In the genomic region with DNA sequence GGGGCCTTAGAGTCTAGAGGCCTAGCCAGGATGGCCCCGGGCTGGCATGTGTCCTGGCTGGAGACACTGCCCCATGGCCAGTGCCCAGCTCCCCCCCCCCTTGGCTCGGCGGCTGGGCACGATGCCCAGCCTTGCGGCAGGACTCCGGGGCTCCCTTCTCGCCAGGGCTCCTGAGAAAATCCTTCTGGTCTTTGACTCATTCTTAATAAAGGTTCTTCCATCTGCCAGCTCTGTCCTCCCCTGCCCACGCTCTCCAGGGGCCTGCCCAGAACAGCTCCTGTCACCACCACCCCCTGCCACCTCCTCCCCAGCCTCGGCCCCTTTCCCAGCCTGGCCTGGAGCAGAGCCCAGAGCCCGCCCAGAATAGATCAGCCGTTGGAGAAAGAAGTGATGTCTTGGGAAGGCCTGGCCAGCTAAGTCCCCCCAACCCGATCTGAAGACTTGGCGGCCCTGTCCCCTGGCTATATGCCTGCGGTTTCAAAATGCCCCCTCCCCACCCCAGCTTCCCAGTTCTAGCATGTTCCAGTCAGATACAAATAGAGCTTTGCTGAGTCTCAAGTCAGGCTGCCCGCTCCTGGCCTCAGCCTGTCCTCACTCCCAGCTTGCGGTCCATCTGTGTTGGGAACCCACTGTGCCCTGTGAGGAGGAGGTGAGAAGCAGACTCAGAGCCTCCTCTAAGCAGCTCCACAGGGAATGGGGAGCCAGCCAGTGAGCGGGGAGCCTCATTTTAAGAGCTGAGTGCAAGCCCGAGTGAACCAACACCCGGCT, we compare ENCODE assay signal across 7 mouse cellular contexts.
DNase-seq lines count a peak whose midpoint lies in the region; ATAC-seq and TF ChIP-seq lines count a peak whose summit lies in the region.

No protein-coding gene starts in this region.

- peak overlapping the region; percentile 55 for H3K27ac ChIP-seq in embryonic fibroblast, embryonic 13.5 days (ENCODE audit: insufficient read depth, low read length)
- H3K27ac ChIP-seq in heart, embryonic 10.5 days, result peak overlapping the region; percentile 89
- peak overlapping the region; percentile 42; the same call in 1 of the 2 replicates for H3K27ac ChIP-seq in kidney, embryonic 14.5 days (ENCODE audit: low read depth, low read length)
- peak overlapping the region; percentile 28 for H3K27ac ChIP-seq in limb, embryonic 10.5 days
- peak overlapping the region; percentile 76 for H3K27ac ChIP-seq in neural tube, embryonic 15.5 days (replicated peaks)

- H3K4me2 ChIP-seq in kidney, embryonic 14.5 days (replicated peaks; ENCODE audit: low read depth, low read length), result no peak overlapping the region
- H3K4me2 ChIP-seq in neural tube, embryonic 15.5 days, result no peak overlapping the region

- peaks cover 12% of the 10 kb centered on the region for H3K4me1 ChIP-seq in embryonic fibroblast, embryonic 13.5 days (ENCODE audit: control insufficient read depth, insufficient read depth, low read length)
- H3K4me1 ChIP-seq in heart, embryonic 10.5 days, result peaks cover 65% of the 10 kb centered on the region
- peaks cover 56% of the 10 kb centered on the region for H3K4me1 ChIP-seq in kidney, embryonic 14.5 days (ENCODE audit: control insufficient read depth, insufficient read depth, low read length)
- H3K4me1 ChIP-seq in limb, embryonic 10.5 days, result peaks cover 78% of the 10 kb centered on the region
- H3K4me1 ChIP-seq in neural tube, embryonic 15.5 days, result peaks cover 62% of the 10 kb centered on the region

- H3K36me3 ChIP-seq in heart, embryonic 10.5 days, result no peaks in the 10 kb centered on the region
- no peaks in the 10 kb centered on the region for H3K36me3 ChIP-seq in kidney, embryonic 14.5 days (ENCODE audit: control insufficient read depth, insufficient read depth, low read length)
- H3K36me3 ChIP-seq in limb, embryonic 10.5 days, result no peaks in the 10 kb centered on the region
- H3K36me3 ChIP-seq in neural tube, embryonic 15.5 days, result no peaks in the 10 kb centered on the region

- WGBS in heart, embryonic 10.5 days, result 52% methylated on average over 19 of the region's 19 CpGs
- 73% methylated on average over 19 of the region's 19 CpGs for WGBS in kidney, embryonic 14.5 days
- 70% methylated on average over 19 of the region's 19 CpGs for WGBS in limb, embryonic 10.5 days
- WGBS in neural tube, embryonic 15.5 days, result 26% methylated on average over 19 of the region's 19 CpGs

- ATAC-seq in kidney, embryonic 14.5 days (ENCODE audit: low FRiP score, low TSS enrichment), result peak; percentile 24; the same call in 1 of the 2 replicates
- peak; percentile 86 for ATAC-seq in neural tube, embryonic 15.5 days (ENCODE audit: low FRiP score)
- ATAC-seq in megakaryocyte, adult 5-6 weeks (ENCODE audit: poor library complexity, severe bottlenecking), result no peak

- no peak for TF ChIP-seq CTCF in embryonic fibroblast, embryonic 13.5 days (IDR thresholded peaks at IDR 0.05; ENCODE audit: borderline replicate concordance, insufficient read depth, low read length)

- H3K9me3 ChIP-seq in heart, embryonic 10.5 days, result no peaks in the 10 kb centered on the region
- no peaks in the 10 kb centered on the region for H3K9me3 ChIP-seq in kidney, embryonic 14.5 days (ENCODE audit: control insufficient read depth, low read length)
- no peaks in the 10 kb centered on the region for H3K9me3 ChIP-seq in limb, embryonic 10.5 days (replicated peaks)
- H3K9me3 ChIP-seq in neural tube, embryonic 15.5 days (replicated peaks), result no peaks in the 10 kb centered on the region

- 0 out of 2 replicates have a peak overlapping the region, but pooled peaks have one; percentile 7 for H3K9ac ChIP-seq in kidney, embryonic 14.5 days (ENCODE audit: low read depth, low read length)
- no peak overlapping the region for H3K9ac ChIP-seq in neural tube, embryonic 15.5 days (replicated peaks)

- H3K4me3 ChIP-seq in embryonic fibroblast, embryonic 13.5 days (ENCODE audit: insufficient read depth, low read length), result no peak overlapping the region
- H3K4me3 ChIP-seq in heart, embryonic 10.5 days, result peak overlapping the region; percentile 15; the same call in 1 of the 2 replicates
- no peak overlapping the region for H3K4me3 ChIP-seq in kidney, embryonic 14.5 days (ENCODE audit: low read length)
- no peak overlapping the region for H3K4me3 ChIP-seq in limb, embryonic 10.5 days
- H3K4me3 ChIP-seq in neural tube, embryonic 15.5 days (replicated peaks), result no peak overlapping the region

- TF ChIP-seq POLR2A in embryonic fibroblast, embryonic 13.5 days (IDR thresholded peaks at IDR 0.05; ENCODE audit: low read depth, low read length), result no peak

- DNase-seq in brain, adult 2 months (ENCODE audit: low read depth, low spot score), result peak; percentile 98
- DNase-seq in heart, embryonic 10.5 days (ENCODE audit: low spot score), result peak; percentile 87
- DNase-seq in limb, embryonic 10.5 days (ENCODE audit: low spot score), result no peak

- peaks cover 18% of the 10 kb centered on the region for H3K27me3 ChIP-seq in heart, embryonic 10.5 days (ENCODE audit: insufficient read depth, poor library complexity, severe bottlenecking)
- no peaks in the 10 kb centered on the region for H3K27me3 ChIP-seq in kidney, embryonic 14.5 days (ENCODE audit: control insufficient read depth, insufficient read depth, low read length)
- peaks cover 38% of the 10 kb centered on the region for H3K27me3 ChIP-seq in limb, embryonic 10.5 days (ENCODE audit: low read depth, poor library complexity, severe bottlenecking)
- no peaks in the 10 kb centered on the region for H3K27me3 ChIP-seq in neural tube, embryonic 15.5 days (replicated peaks)

Comparison
In these comparisons a context has a peak if more than half of its experiments do, and no peak if none do; other contexts are left out.
1. H3K27ac ChIP-seq: peak in every context shown above with its lines; median percentile 89 in heart, embryonic 10.5 days; 76 in neural tube, embryonic 15.5 days; 55 in embryonic fibroblast, embryonic 13.5 days; 42 in kidney, embryonic 14.5 days; 28 in limb, embryonic 10.5 days.